Mouse (Mus musculus) embryonic facial prominence, embryonic 14.5 days (tissue): ENCODE data around the gene Pitpnm1. TPM values are rescaled to one million over a fixed set of nuclear protein-coding genes. Genes with fewer than 3 reads are reported as not detected.
"Not testable (repeated sequence)": the region's sequence is repeated elsewhere in the genome, so short reads cannot be mapped to it uniquely, and the experiment has no call there.

Experiments used
- ATAC-seq: fragments of 200-750 bp; cut with Nextera tagmentation; 2 replicates; pipeline ENCODE4 v1.8.0; 2017; ENCODE audit warnings: low read depth, moderate number of reproducible peaks, moderate TSS enrichment
- DNase-seq: peaks from one replicate; pipeline ENCODE4 v3.0.0-alpha.2; 2015; ENCODE audit warnings: low spot score
- H3K27ac ChIP-seq: fragments of 300-500 bp; sonication (generic); replicated peaks from 2 replicates; pipeline ENCODE4 v1.5.1; 2014; ENCODE audit warnings: low read depth, mild to moderate bottlenecking, low read length, moderate library complexity
- H3K27me3 ChIP-seq: fragments of 300-500 bp; sonication (generic); replicated peaks from 2 replicates; pipeline ENCODE4 v1.6.1; 2014; ENCODE audit warnings: low read length; ENCODE audit not compliant: control insufficient read depth, insufficient read depth
- H3K36me3 ChIP-seq: fragments of 300-500 bp; sonication (generic); 2 replicates; pipeline ENCODE4 v1.6.1; 2014; ENCODE audit warnings: low read length, mixed read lengths; ENCODE audit not compliant: control insufficient read depth, insufficient read depth
- H3K4me1 ChIP-seq: fragments of 300-500 bp; sonication (generic); 2 replicates; pipeline ENCODE4 v1.6.1; 2014; ENCODE audit warnings: antibody characterized with exemption, low read length; ENCODE audit not compliant: control insufficient read depth, insufficient read depth
- H3K4me2 ChIP-seq: fragments of 300-500 bp; sonication (generic); 2 replicates; pipeline ENCODE4 v1.6.1; 2014; ENCODE audit warnings: low read depth, mild to moderate bottlenecking, low read length, moderate library complexity, mixed read lengths
- H3K4me3 ChIP-seq: fragments of 300-500 bp; sonication (generic); 2 replicates; pipeline ENCODE4 v1.5.1; 2014; ENCODE audit warnings: low read depth, mild to moderate bottlenecking, low read length
- H3K9ac ChIP-seq: fragments of 300-500 bp; sonication (generic); 2 replicates; pipeline ENCODE4 v1.6.1; 2014; ENCODE audit warnings: low read depth, mild to moderate bottlenecking, low read length, moderate library complexity, mixed read lengths
- H3K9me3 ChIP-seq: fragments of 300-500 bp; sonication (generic); 2 replicates; pipeline ENCODE4 v1.6.1; 2016; ENCODE audit warnings: low read length; ENCODE audit not compliant: control insufficient read depth
- WGBS: fragments of 180-500 bp; shearing (Covaris S2); extraction: QIAGEN DNeasy Blood & Tissue Kit; methylation state at CpG from one replicate; pipeline ENCODE4 v1.1.7; 2014; 5-methylcytosine and 5-hydroxymethylcytosine counted together
- polyA plus RNA-seq: library from polyadenylated mRNA; unstranded; fragments of >200 nt; fragmentation: Nextera tagmentation; extraction: Ambion mirVana; gene quantifications from 2 replicates; pipeline ENCODE4 v1.2.1, GENCODE M21; 2014

Gene Pitpnm1
- polyA plus RNA-seq, 1 experiment from 2014 or later, result 5.6 TPM

- DNase-seq, H3K36me3 ChIP-seq, H3K9me3 ChIP-seq, H3K4me3 ChIP-seq, H3K4me1 ChIP-seq, H3K27me3 ChIP-seq, H3K9ac ChIP-seq, ATAC-seq, H3K4me2 ChIP-seq, H3K27ac ChIP-seq: not testable (repeated sequence)
- WGBS, result no CpG with 5 or more reads among the region's 11 CpGs
Measured at GRCm38 (mm10) chr19:4064501-4064900, 35.3 kb upstream of the Pitpnm1 start.

DNA sequence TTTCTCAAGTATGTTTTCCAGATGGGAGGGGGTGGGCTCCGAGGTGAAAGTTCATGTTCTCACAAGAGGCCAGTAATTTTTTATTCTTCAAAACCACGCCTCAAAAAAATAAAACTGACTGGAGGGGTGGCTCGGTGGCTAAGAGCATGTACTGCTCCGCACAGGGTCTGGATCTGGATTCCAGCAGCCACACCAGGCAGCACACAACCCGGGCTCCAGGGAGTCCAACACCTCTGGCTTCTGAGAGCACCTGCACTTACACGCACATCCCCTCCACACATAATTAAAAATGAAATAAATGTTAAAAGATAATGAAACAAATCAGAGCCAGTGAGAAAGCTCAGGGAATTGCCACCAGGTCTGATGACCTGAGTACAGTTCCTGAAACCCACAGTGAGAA lies 33.5 kb upstream of the Pitpnm1 start:
- Histone ChIP-seq H3K4me2 (no peak overlapping the region), H3K4me1 (no peaks in the 10 kb centered on the region), H3K36me3 (no peaks in the 10 kb centered on the region), H3K9ac (no peak overlapping the region), H3K9me3 (no peaks in the 10 kb centered on the region), H3K4me3 (no peak overlapping the region), H3K27ac (no peak overlapping the region), H3K27me3 (no peaks in the 10 kb centered on the region)
- no peak for DNase-seq
- WGBS, result 72% methylated on average over 6 of the region's 6 CpGs
- ATAC-seq, result no peak

- DNase-seq (no peak), ATAC-seq (no peak)
- no peaks in the 10 kb centered on the region for H3K27me3 ChIP-seq
- no peaks in the 10 kb centered on the region for H3K9me3 ChIP-seq
- no peak overlapping the region for H3K9ac ChIP-seq
- H3K36me3 ChIP-seq, result no peaks in the 10 kb centered on the region
- no peaks in the 10 kb centered on the region for H3K4me1 ChIP-seq
- H3K27ac ChIP-seq, result no peak overlapping the region
- H3K4me2 ChIP-seq, result no peak overlapping the region
- H3K4me3 ChIP-seq, result no peak overlapping the region
Measured at GRCm38 (mm10) chr19:4066877-4067276, 32.9 kb upstream of the Pitpnm1 start.

- H3K4me3 ChIP-seq, ATAC-seq, H3K9ac ChIP-seq, H3K4me1 ChIP-seq, H3K36me3 ChIP-seq, H3K27me3 ChIP-seq, H3K27ac ChIP-seq, DNase-seq, H3K9me3 ChIP-seq, H3K4me2 ChIP-seq: not testable (repeated sequence)
- WGBS, result 94% methylated on average over 2 of the region's 2 CpGs
Measured at GRCm38 (mm10) chr19:4068242-4068641, 31.6 kb upstream of the Pitpnm1 start.

- no peaks in the 10 kb centered on the region for H3K4me1 ChIP-seq
- ATAC-seq, result no peak
- WGBS, result 66% methylated on average over 15 of the region's 15 CpGs
Measured at GRCm38 (mm10) chr19:4068717-4069410, 30.9 kb upstream of the Pitpnm1 start.

DNA sequence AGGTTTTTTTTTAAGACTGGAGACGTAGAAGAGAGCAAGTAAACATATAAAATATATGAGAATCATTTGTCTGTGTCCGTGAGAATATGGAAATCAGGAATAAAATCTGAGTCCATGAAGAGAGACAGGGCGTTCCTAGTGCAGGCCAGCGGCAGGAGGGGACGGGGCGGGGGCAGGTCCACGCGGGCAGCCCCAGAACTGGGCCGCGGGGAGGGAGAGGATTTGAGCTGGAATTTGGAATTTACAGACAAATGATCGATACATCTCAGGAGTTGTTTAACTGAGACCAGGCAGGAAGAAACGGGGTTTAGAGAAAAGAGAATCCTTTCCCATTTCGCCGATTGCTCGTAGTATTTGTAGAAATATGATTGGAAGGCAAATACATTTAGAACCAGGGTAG lies 29.5 kb upstream of the Pitpnm1 start:
- Histone ChIP-seq H3K9ac (no peak overlapping the region), H3K9me3 (no peaks in the 10 kb centered on the region), H3K27ac (no peak overlapping the region), H3K4me1 (no peaks in the 10 kb centered on the region), H3K36me3 (no peaks in the 10 kb centered on the region), H3K4me3 (no peak overlapping the region), H3K4me2 (no peak overlapping the region), H3K27me3 (no peaks in the 10 kb centered on the region)
- no peak for DNase-seq
- ATAC-seq, result no peak
- WGBS, result 73% methylated on average over 15 of the region's 15 CpGs

More at GRCm38 (mm10) chr19:4068717-4069410, 30.9 kb upstream of the Pitpnm1 start:
- no peak overlapping the region for H3K4me2 ChIP-seq
- no peak overlapping the region for H3K4me3 ChIP-seq
- no peak overlapping the region for H3K27ac ChIP-seq
- DNase-seq, result no peak
- H3K9me3 ChIP-seq, result no peaks in the 10 kb centered on the region
- no peaks in the 10 kb centered on the region for H3K27me3 ChIP-seq
- H3K9ac ChIP-seq, result no peak overlapping the region
- H3K36me3 ChIP-seq, result no peaks in the 10 kb centered on the region

GRCm38 (mm10) chr19:4070756-4071155 lies 29.0 kb upstream of the Pitpnm1 start:
- no peak overlapping the region for H3K27ac ChIP-seq
- no peak overlapping the region for H3K9ac ChIP-seq
- H3K4me1 ChIP-seq, result no peaks in the 10 kb centered on the region
- H3K27me3 ChIP-seq, result no peaks in the 10 kb centered on the region
- no peak overlapping the region for H3K4me2 ChIP-seq
- ATAC-seq (no peak), DNase-seq (no peak)
- no peaks in the 10 kb centered on the region for H3K9me3 ChIP-seq
- 77% methylated on average over 8 of the region's 8 CpGs for WGBS
- no peaks in the 10 kb centered on the region for H3K36me3 ChIP-seq
- H3K4me3 ChIP-seq, result no peak overlapping the region

DNA sequence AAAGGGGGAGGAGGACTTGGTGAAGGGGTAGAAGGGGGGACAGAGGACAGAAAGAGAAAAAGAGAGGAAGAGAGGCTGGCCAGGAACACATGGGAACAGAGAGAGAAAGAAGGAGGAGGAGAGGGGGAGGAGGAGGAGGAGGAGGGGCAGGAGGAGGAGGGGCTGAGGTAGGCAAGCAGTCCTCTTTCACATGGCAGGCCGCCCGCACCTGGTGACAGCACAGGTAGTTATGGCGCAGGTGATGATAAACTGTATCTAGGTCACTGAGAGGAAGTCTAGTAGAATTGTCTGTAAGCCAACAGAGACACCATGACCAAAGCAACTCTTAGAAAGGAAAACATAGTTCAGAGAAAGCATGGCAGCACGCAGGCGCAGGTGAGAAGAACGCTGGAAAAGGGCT lies 28.4 kb upstream of the Pitpnm1 start:
- Histone ChIP-seq H3K4me2 (no peak overlapping the region), H3K9ac (no peak overlapping the region), H3K4me1 (no peaks in the 10 kb centered on the region), H3K9me3 (no peaks in the 10 kb centered on the region), H3K27ac (no peak overlapping the region), H3K27me3 (no peaks in the 10 kb centered on the region), H3K4me3 (no peak overlapping the region), H3K36me3 (no peaks in the 10 kb centered on the region)
- DNase-seq, result no peak
- no peak for ATAC-seq
- 87% methylated on average over 6 of the region's 6 CpGs for WGBS

DNA sequence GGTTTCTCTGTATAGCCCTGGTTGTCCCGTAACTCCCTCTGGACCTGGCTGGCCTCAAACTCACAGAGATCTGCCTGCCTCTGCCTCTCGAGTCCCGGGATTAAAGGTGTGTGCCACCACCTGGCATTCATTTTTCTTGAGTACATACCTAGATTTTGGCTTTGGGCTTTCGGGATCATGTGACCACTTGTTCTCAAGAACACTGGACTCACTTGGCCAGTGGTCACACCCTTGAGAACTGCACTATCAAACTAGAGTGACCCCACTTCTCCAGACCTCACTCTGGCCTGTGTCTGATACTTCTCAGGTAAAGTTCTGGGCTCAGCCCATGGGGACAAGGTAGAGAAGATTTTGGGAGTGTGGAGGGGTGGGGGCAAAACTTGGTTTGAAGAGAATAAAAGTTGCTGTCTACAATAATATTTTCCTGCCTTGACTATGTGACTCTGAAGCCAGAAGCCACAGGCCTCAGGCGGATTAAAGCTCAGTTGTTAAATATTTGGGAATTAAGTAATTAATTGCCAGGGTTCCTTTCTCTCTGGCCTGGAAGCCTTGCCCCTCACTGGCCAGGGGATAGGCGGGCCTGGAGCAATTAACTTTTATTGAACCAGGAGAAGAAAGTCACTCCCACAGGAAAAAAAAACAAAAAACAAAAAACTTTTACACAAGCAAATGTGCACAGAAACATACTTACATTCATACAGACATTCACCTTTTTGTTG lies 26.9 kb upstream of the Pitpnm1 start:
- Histone ChIP-seq H3K4me2 (no peak overlapping the region), H3K4me1 (no peaks in the 10 kb centered on the region), H3K9ac (no peak overlapping the region), H3K27ac (no peak overlapping the region), H3K4me3 (no peak overlapping the region), H3K36me3 (no peaks in the 10 kb centered on the region), H3K27me3 (no peaks in the 10 kb centered on the region), H3K9me3 (no peaks in the 10 kb centered on the region)
- ATAC-seq (no peak), DNase-seq (no peak)
- WGBS, result 74% methylated on average over 6 of the region's 6 CpGs
